Mouse (Mus musculus) megakaryocyte, embryonic 14.5 days (primary cell): ENCODE data around the gene R3hcc1l.

Source experiments
- FLI1 ChIP-seq: IDR thresholded peaks from 2 replicates; pipeline ENCODE4 v1.6.1; 2012; ENCODE audit warnings: low read length, inconsistent platforms, mixed read lengths
- GATA1 ChIP-seq: IDR thresholded peaks from 3 replicates; pipeline ENCODE4 v1.6.1; 2012; ENCODE audit warnings: mixed read lengths, low read length, inconsistent platforms, borderline replicate concordance

DNA sequence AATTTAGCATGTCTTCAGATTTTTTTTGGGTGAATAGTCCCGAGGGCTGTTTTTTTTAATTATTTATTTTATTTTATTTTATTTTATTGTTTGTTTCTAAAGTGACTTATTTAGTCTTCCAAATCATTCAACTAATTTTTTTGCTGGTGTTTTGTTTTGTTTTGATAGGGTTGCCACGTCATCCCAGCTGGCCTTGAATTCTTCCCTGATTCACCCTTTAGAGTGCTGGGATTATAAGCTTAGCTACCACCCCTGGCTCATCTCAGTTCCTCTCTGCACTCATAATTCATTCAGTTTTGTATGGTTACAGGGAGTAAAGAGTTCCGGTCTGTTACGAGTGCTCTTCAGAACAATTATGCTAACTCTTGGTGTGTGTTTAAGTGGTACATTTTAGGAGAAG is 60.1 kb downstream of the R3hcc1l start:
- TF ChIP-seq GATA1 (no peak), FLI1 (no peak)
